Mouse (Mus musculus) kidney, postnatal 25 days (tissue): ENCODE measurements at regions not wholly inside any gene's neighbourhood (a gene's known extent, or its start where the extent isn't known, plus 50 kb on each side); places are given as distances from the start of the nearest gene placed in this dataset.

Experiments used
- DNase-seq, 2 experiments: peaks; one replicate each; pipeline ENCODE4 v3.0.0; 2021; ENCODE audit warnings: mixed read lengths in 2 of 2

- DNase-seq: no peak
Observed at GRCm38 (mm10) chr17:29775836-29776235, 59.0 kb upstream of the Ccdc167 start.

- DNase-seq: peak; percentile 64
Observed at GRCm38 (mm10) chr17:29773339-29773738, 56.5 kb upstream of the Ccdc167 start.

- no peak for DNase-seq
Observed at GRCm38 (mm10) chr17:29770914-29771313, 54.1 kb upstream of the Ccdc167 start.

GRCm38 (mm10) chr17:29769631-29770030 lies 52.8 kb upstream of the Ccdc167 start:
- no peak for DNase-seq

GRCm38 (mm10) chr17:29769143-29769542 lies 52.3 kb upstream of the Ccdc167 start:
- no peak for DNase-seq

- no peak for DNase-seq
Observed at GRCm38 (mm10) chr17:29768642-29769041, 51.8 kb upstream of the Ccdc167 start.
